Mouse (Mus musculus): ENCODE data around the gene Wdr93. TPM values are rescaled to one million over a fixed set of nuclear protein-coding genes. Genes with fewer than 3 reads are reported as not detected.

Wdr93 gene
- total RNA-seq, 2 experiments from 2014 or later = 0.14 TPM; not detected in 1

Other genes with a start within 250 kb of the Wdr93 start
- gene Rhcg, start 125.5 kb upstream of the Wdr93 start, total RNA-seq (2021) = not detected
- gene Ticrr, start 83.0 kb upstream of the Wdr93 start, total RNA-seq (2021) = under 1 TPM; 0.11 to 0.19 TPM
- 1 to 10 TPM; 1.4 to 2.0 TPM for gene Kif7, start 27.4 kb upstream of the Wdr93 start, total RNA-seq (2021)
- 10 to 100 TPM in 1 of 2 experiments, 1 to 10 TPM in 1; 2.2 to 12.4 TPM for gene Plin1, start 10.3 kb upstream of the Wdr93 start, total RNA-seq (2021)
- gene Pex11a, start within 50 bp of the Wdr93 start, total RNA-seq (2021) = 10 to 100 TPM; 17.1 to 17.4 TPM
- not detected for gene Mesp1, start 50.6 kb downstream of the Wdr93 start, total RNA-seq (2021)
- under 1 TPM in 1 of 2 experiments, not detected in 1; 0.14 TPM for gene Mesp2, start 67.6 kb downstream of the Wdr93 start, total RNA-seq (2021)
- 10 to 100 TPM; 12.0 to 14.5 TPM for gene Anpep, start 117.9 kb downstream of the Wdr93 start, total RNA-seq (2021)
- gene Ap3s2, start 177.5 kb downstream of the Wdr93 start, total RNA-seq (2021) = 10 to 100 TPM; 21.1 to 24.6 TPM
- gene Arpin, start 192.2 kb downstream of the Wdr93 start, total RNA-seq (2021) = 10 to 100 TPM in 1 of 2 experiments, 1 to 10 TPM in 1; 9.8 to 11.4 TPM

Measured in heart, postnatal 36 days (tissue).